Mouse (Mus musculus) liver, adult 2 months (tissue): ENCODE results near the gene Cdc25b.

ENCODE experiments used
- CTCF ChIP-seq: fragments of 200-500 bp; IDR thresholded peaks from 2 replicates; pipeline ENCODE4 v1.5.1; 2011; ENCODE audit warnings: low read depth, low read length, control low read depth
- POLR2A ChIP-seq: fragments of 200-500 bp; IDR thresholded peaks from 2 replicates; pipeline ENCODE4 v1.6.1; 2011; ENCODE audit warnings: low read length, control low read depth; ENCODE audit not compliant: insufficient read depth; ENCODE audit errors: extremely low read depth

GRCm38 (mm10) chr2:131187602-131187922 is 813 bp downstream of the Cdc25b start:
- TF ChIP-seq POLR2A (no peak), CTCF (no peak)
